ENCODE assay signal across 10 mouse cellular contexts in the genomic region with DNA sequence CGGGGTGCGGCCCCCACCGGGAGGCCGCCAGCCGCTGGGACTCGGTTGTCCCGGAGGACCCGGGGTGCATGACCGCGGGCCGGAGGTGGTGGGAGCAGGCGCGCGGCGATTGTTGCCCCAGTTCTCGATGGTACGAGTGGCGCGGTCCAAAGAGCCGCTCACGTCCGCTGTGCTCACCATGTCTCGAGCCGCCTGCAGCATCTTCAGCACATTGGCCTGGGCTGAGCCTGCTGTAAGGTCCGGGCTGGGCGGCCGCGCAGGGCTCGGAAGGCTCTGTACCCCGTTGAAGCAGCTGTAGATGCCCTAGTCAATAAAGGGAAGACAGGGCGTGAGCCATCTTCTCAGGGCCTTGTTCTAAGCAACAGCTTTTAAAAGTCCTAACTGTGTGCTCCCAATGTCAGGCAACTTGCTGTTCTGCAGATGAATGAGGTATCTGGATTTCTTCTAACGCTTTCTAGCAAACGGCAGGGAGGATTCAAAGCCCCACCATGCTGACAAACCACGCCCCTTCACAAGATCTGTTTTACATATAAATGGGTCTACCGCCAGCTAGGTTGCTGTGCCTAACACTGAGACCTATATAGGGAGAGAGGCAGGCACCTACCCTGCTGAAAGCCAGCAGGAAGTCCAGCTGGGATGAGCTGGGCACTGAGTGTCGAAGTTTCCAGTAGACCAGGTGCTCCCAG. TPM values are rescaled to one million over a fixed set of nuclear protein-coding genes. Genes with fewer than 3 reads are reported as not detected.
A peak's percentile ranks its signal among the peaks of the same experiment; 100 is the strongest.
DNase-seq lines count a peak whose midpoint lies in the region; ATAC-seq and TF ChIP-seq lines count a peak whose summit lies in the region.
"Had no signal": no experiment of that assay in that cellular context is flagged by ENCODE, and none has a peak within 500 bp of the region (broad histone marks: within the 10 kb centered on the region; RNA-seq: fewer than 3 reads in every experiment).

No protein-coding gene starts in this region.

- intact Hi-C loops in gastrocnemius, postnatal 36 days (cut with DNase I): no loop called here

- peak overlapping the region; percentile 70 for H3K4me2 ChIP-seq in kidney, embryonic 16.5 days (replicated peaks; ENCODE audit: low read depth, low read length)
- H3K4me2 ChIP-seq in hindbrain, embryonic 16.5 days (ENCODE audit: low read length): peak overlapping the region; percentile 95
- H3K4me2 ChIP-seq in midbrain, postnatal 0 days (ENCODE audit: low read depth, low read length, poor library complexity, severe bottlenecking): peak overlapping the region; percentile 81

- no peak for ATAC-seq in kidney, embryonic 16.5 days (ENCODE audit: low FRiP score, low TSS enrichment)
- no peak for ATAC-seq in hindbrain, embryonic 16.5 days
- ATAC-seq in midbrain, postnatal 0 days (ENCODE audit: low FRiP score): no peak

- DNase-seq in kidney, postnatal 14 days: no peak
- no peak for DNase-seq in embryonic facial prominence, embryonic 10.5 days (ENCODE audit: low spot score)
- DNase-seq in midbrain, postnatal 0 days (ENCODE audit: low spot score): no peak
- DNase-seq in gastrocnemius, postnatal 36 days: no peak
- DNase-seq in layer of hippocampus, postnatal 14 days (ENCODE audit: low spot score in 2 of 2): no peak
- DNase-seq in cerebellum, adult 11 months: no peak

- peaks cover 88% of the 10 kb centered on the region for H3K27me3 ChIP-seq in kidney, embryonic 16.5 days (ENCODE audit: insufficient read depth, low read length)
- peaks cover 100% of the 10 kb centered on the region for H3K27me3 ChIP-seq in embryonic facial prominence, embryonic 10.5 days (replicated peaks; ENCODE audit: low read depth, poor library complexity, severe bottlenecking)
- H3K27me3 ChIP-seq in hindbrain, embryonic 16.5 days (replicated peaks; ENCODE audit: control insufficient read depth, insufficient read depth, low read length): peaks cover 35% of the 10 kb centered on the region
- H3K27me3 ChIP-seq in midbrain, postnatal 0 days (ENCODE audit: insufficient read depth, low read length): peaks cover 29% of the 10 kb centered on the region

- peak overlapping the region; percentile 22; the same call in 1 of the 2 replicates for H3K9ac ChIP-seq in kidney, embryonic 16.5 days (replicated peaks; ENCODE audit: low read length)
- H3K9ac ChIP-seq in hindbrain, embryonic 16.5 days (ENCODE audit: low read depth, low read length): peak overlapping the region; percentile 68
- H3K9ac ChIP-seq in midbrain, postnatal 0 days (replicated peaks; ENCODE audit: low read length, poor library complexity, severe bottlenecking): peak overlapping the region; percentile 54

- no peak for TF ChIP-seq CTCF in midbrain, postnatal 0 days (IDR thresholded peaks at IDR 0.05)

- H3K4me3 ChIP-seq in kidney, embryonic 16.5 days (ENCODE audit: low read length): peak overlapping the region; percentile 44
- H3K4me3 ChIP-seq in embryonic facial prominence, embryonic 10.5 days: peak overlapping the region; percentile 63
- H3K4me3 ChIP-seq in hindbrain, embryonic 16.5 days (ENCODE audit: low read length): peak overlapping the region; percentile 51
- peak overlapping the region; percentile 45 for H3K4me3 ChIP-seq in midbrain, postnatal 0 days (ENCODE audit: low read depth, low read length)

- 1% methylated on average over 36 of the region's 36 CpGs for WGBS in kidney, embryonic 16.5 days
- WGBS in embryonic facial prominence, embryonic 10.5 days: under 1% methylated on average over 36 of the region's 36 CpGs
- WGBS in hindbrain, embryonic 16.5 days: under 1% methylated on average over 27 of the region's 36 CpGs
- 2% methylated on average over 33 of the region's 36 CpGs for WGBS in midbrain, postnatal 0 days

- no peaks in the 10 kb centered on the region for H3K9me3 ChIP-seq in kidney, embryonic 16.5 days (ENCODE audit: low read length)
- no peaks in the 10 kb centered on the region for H3K9me3 ChIP-seq in embryonic facial prominence, embryonic 10.5 days
- no peaks in the 10 kb centered on the region for H3K9me3 ChIP-seq in hindbrain, embryonic 16.5 days (ENCODE audit: control insufficient read depth, low read length)
- no peaks in the 10 kb centered on the region for H3K9me3 ChIP-seq in midbrain, postnatal 0 days (ENCODE audit: low read length)

- H3K36me3 ChIP-seq in kidney, embryonic 16.5 days (ENCODE audit: insufficient read depth, low read length): no peaks in the 10 kb centered on the region
- H3K36me3 ChIP-seq in embryonic facial prominence, embryonic 10.5 days (replicated peaks): peaks cover under 1% of the 10 kb centered on the region; the same call in 1 of the 2 replicates
- no peaks in the 10 kb centered on the region for H3K36me3 ChIP-seq in hindbrain, embryonic 16.5 days (ENCODE audit: control insufficient read depth, insufficient read depth, low read length)
- H3K36me3 ChIP-seq in midbrain, postnatal 0 days (ENCODE audit: insufficient read depth, low read length): no peaks in the 10 kb centered on the region

- no peak overlapping the region for H3K27ac ChIP-seq in kidney, embryonic 16.5 days (ENCODE audit: low read length)
- no peak overlapping the region; the same call in 1 of the 2 replicates for H3K27ac ChIP-seq in embryonic facial prominence, embryonic 10.5 days (replicated peaks)
- no peak overlapping the region for H3K27ac ChIP-seq in hindbrain, embryonic 16.5 days (ENCODE audit: low read depth, low read length)
- H3K27ac ChIP-seq in midbrain, postnatal 0 days (ENCODE audit: low read depth, low read length): no peak overlapping the region
- H3K27ac ChIP-seq: macrophage had no signal

- peaks cover 19% of the 10 kb centered on the region for H3K4me1 ChIP-seq in kidney, embryonic 16.5 days (ENCODE audit: insufficient read depth, low read length)
- H3K4me1 ChIP-seq in embryonic facial prominence, embryonic 10.5 days: peaks cover 41% of the 10 kb centered on the region
- peaks cover 26% of the 10 kb centered on the region for H3K4me1 ChIP-seq in hindbrain, embryonic 16.5 days (ENCODE audit: control insufficient read depth, insufficient read depth, low read depth, low read length)
- H3K4me1 ChIP-seq in midbrain, postnatal 0 days (ENCODE audit: insufficient read depth, low read length): no peaks in the 10 kb centered on the region; the same call in none of the 2 replicates

RNA-seq across cellular contexts. Expression of a gene that starts 16.5 kb away (rescaled TPM):
- polyA plus RNA-seq in kidney, embryonic 16.5 days (2015; fragmentation: Nextera tagmentation; extraction: Ambion mirVana): not detected in 2 replicates
- 0.06 and 0.07 TPM in 2 replicates for polyA plus RNA-seq in embryonic facial prominence, embryonic 10.5 days (2016; fragmentation: Nextera tagmentation; extraction: Ambion mirVana)
- polyA plus RNA-seq in hindbrain, embryonic 16.5 days (2015; fragmentation: Nextera tagmentation; extraction: Ambion mirVana): 0.60 and 0.72 TPM in 2 replicates
- 2.9 and 4.1 TPM in 2 replicates for total RNA-seq in midbrain, postnatal 0 days (2014; rRNA removed)
- polyA plus RNA-seq in midbrain, postnatal 0 days (2015; fragmentation: Nextera tagmentation; extraction: Ambion mirVana): 0.59 and 0.75 TPM in 2 replicates
- not detected for total RNA-seq in gastrocnemius, postnatal 36 days (2021)
- 10 to 100 TPM; 41.7 to 47.0 TPM for total RNA-seq in layer of hippocampus, postnatal 14 days (2021)
- total RNA-seq: MEL had no signal
- polyA plus RNA-seq: macrophage had no signal

RNA-seq across cellular contexts. Expression of a gene that starts 26.3 kb away (rescaled TPM):
- 20.0 and 23.6 TPM in 2 replicates for polyA plus RNA-seq in kidney, embryonic 16.5 days (2015; fragmentation: Nextera tagmentation; extraction: Ambion mirVana)
- 17.6 and 18.1 TPM in 2 replicates for polyA plus RNA-seq in embryonic facial prominence, embryonic 10.5 days (2016; fragmentation: Nextera tagmentation; extraction: Ambion mirVana)
- 21.2 and 22.5 TPM in 2 replicates for polyA plus RNA-seq in hindbrain, embryonic 16.5 days (2015; fragmentation: Nextera tagmentation; extraction: Ambion mirVana)
- 17.7 and 18.8 TPM in 2 replicates for total RNA-seq in midbrain, postnatal 0 days (2014; rRNA removed)
- polyA plus RNA-seq in midbrain, postnatal 0 days (2015; fragmentation: Nextera tagmentation; extraction: Ambion mirVana): 14.8 and 16.7 TPM in 2 replicates
- 1 to 10 TPM; 3.6 to 4.4 TPM for total RNA-seq in gastrocnemius, postnatal 36 days (2021)
- total RNA-seq in layer of hippocampus, postnatal 14 days (2021): 10 to 100 TPM; 19.4 to 21.3 TPM

RNA-seq across cellular contexts. Expression of a gene that starts 46.9 kb away (rescaled TPM):
- 0.40 and 0.42 TPM in 2 replicates for polyA plus RNA-seq in kidney, embryonic 16.5 days (2015; fragmentation: Nextera tagmentation; extraction: Ambion mirVana)
- polyA plus RNA-seq in embryonic facial prominence, embryonic 10.5 days (2016; fragmentation: Nextera tagmentation; extraction: Ambion mirVana): 0.27 and 0.62 TPM in 2 replicates
- polyA plus RNA-seq in hindbrain, embryonic 16.5 days (2015; fragmentation: Nextera tagmentation; extraction: Ambion mirVana): 1.4 and 2.0 TPM in 2 replicates
- 10.2 and 10.6 TPM in 2 replicates for total RNA-seq in midbrain, postnatal 0 days (2014; rRNA removed)
- 1.4 and 1.6 TPM in 2 replicates for polyA plus RNA-seq in midbrain, postnatal 0 days (2015; fragmentation: Nextera tagmentation; extraction: Ambion mirVana)
- total RNA-seq in gastrocnemius, postnatal 36 days (2021): 1 to 10 TPM; 2.4 to 3.5 TPM
- 10 to 100 TPM in 1 of 2 experiments, 1 to 10 TPM in 1; 10.0 to 10.2 TPM for total RNA-seq in layer of hippocampus, postnatal 14 days (2021)

RNA-seq across cellular contexts. Expression of a gene that starts 56.4 kb away (rescaled TPM):
- polyA plus RNA-seq in kidney, embryonic 16.5 days (2015; fragmentation: Nextera tagmentation; extraction: Ambion mirVana): 0.64 TPM in 1 of 2 replicates, not detected in the other
- polyA plus RNA-seq in embryonic facial prominence, embryonic 10.5 days (2016; fragmentation: Nextera tagmentation; extraction: Ambion mirVana): not detected in 2 replicates
- polyA plus RNA-seq in hindbrain, embryonic 16.5 days (2015; fragmentation: Nextera tagmentation; extraction: Ambion mirVana): 0.06 and 0.18 TPM in 2 replicates
- 0.05 and 1.5 TPM in 2 replicates for total RNA-seq in midbrain, postnatal 0 days (2014; rRNA removed)
- 0.15 and 0.22 TPM in 2 replicates for polyA plus RNA-seq in midbrain, postnatal 0 days (2015; fragmentation: Nextera tagmentation; extraction: Ambion mirVana)
- not detected for total RNA-seq in gastrocnemius, postnatal 36 days (2021)
- not detected for total RNA-seq in layer of hippocampus, postnatal 14 days (2021)
- total RNA-seq: MEL had no signal
- polyA plus RNA-seq: macrophage had no signal
